Mouse (Mus musculus) CD4-positive, CD25-positive, alpha-beta regulatory T cell, adult 9 weeks (primary cell): ENCODE measurements around the gene Il17rd. TPM values are rescaled to one million over a fixed set of nuclear protein-coding genes. Genes with fewer than 3 reads are reported as not detected.

Experiments used
- polyA plus RNA-seq: library from polyadenylated mRNA; unstranded; fragments of 100-300 nt; shearing (Covaris generic); gene quantifications from one replicate; pipeline ENCODE4 v1.2.1, GENCODE M21; 2017

Il17rd gene
- polyA plus RNA-seq = 0.29 TPM

GRCm38 (mm10) chr14:27038783-27039182 lies at the start of gene Il17rd:
Gene Il17rd (plus strand): TSS chr14:27038941.

GRCm38 (mm10) chr14:26994211-26994741 lies 44.5 kb upstream of the Il17rd start, which contains the start of gene Hesx1:
Gene Hesx1 (plus strand): TSS chr14:26994416.

DNA sequence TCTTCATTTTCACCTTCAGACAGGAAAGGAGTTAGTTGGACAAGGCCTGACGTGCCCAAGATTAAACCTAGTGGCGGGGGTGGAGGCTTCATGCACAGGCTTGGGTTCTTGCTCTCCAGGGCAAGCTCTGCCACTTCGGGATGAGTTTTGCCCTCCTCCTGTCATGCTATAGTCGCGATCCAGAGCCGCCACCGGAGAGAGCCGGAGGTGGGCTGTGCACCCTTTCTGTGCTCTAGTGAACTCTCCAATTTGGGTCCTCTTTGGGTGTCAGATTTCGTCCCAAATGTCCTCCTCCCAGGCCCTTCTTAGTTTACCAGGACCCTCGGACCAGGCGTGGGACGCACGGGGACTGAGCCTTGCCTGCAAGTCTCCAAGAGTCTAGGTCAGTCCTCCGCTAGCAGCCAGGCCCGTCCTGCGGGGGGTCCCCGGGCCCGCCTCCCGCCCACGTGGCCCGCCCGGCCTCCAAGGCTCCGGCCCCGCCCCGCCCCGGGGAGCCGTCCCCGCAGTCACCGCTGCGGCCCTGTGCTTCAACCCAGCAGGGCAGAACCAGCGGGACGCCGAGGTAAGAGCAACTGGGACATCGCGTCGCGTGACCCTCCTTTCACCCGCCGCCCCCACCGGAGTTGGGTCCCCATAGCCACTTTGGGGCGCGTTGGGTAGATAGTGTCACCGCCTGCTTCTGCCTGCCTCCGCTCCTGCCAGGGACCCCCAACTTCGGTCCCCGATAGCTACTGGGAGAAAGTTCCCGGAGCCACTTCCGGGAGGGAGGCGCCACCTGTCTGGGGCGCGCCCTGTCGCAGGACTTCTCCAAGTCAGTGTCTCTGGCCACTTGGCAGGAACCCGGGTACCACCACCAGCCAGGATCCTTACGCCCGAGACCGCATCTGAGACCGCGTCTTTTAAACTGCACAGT lies 75.9 kb downstream of the Il17rd start, which contains the start of gene Arhgef3:
Arhgef3 (plus strand) TSS at position 538 of the 913 bp plus-strand sequence.

Other genes starting within 250 kb of the Il17rd start
- gene Asb14, start 144.4 kb upstream of the Il17rd start, polyA plus RNA-seq = 0.56 TPM
- gene Appl1, start 67.7 kb upstream of the Il17rd start, polyA plus RNA-seq = 45.4 TPM
- 1.6 TPM for gene Hesx1, start 44.5 kb upstream of the Il17rd start, polyA plus RNA-seq
- 316 TPM for gene Arhgef3, start 76.0 kb downstream of the Il17rd start, polyA plus RNA-seq